Mouse (Mus musculus): ENCODE results near the gene Hsd3b7.
A peak's percentile ranks its signal among the peaks of the same experiment; 100 is the strongest.
"Not testable (repeated sequence)": the region's sequence is repeated elsewhere in the genome, so short reads cannot be mapped to it uniquely, and the experiment has no call there.

Gene Hsd3b7

GRCm38 (mm10) chr7:127771262-127771661 lies 29.1 kb upstream of the Hsd3b7 start:
- H3K4me1 ChIP-seq (replicated peaks; ENCODE audit: low read depth, low read length) = peaks cover 82% of the 10 kb centered on the region

GRCm38 (mm10) chr7:127772080-127772479 lies 28.3 kb upstream of the Hsd3b7 start:
- H3K9me3 ChIP-seq (ENCODE audit: low read length) = no peaks in the 10 kb centered on the region
- H3K4me1 ChIP-seq (replicated peaks; ENCODE audit: low read depth, low read length) = peaks cover 75% of the 10 kb centered on the region
- TF ChIP-seq NANOG (IDR thresholded peaks at IDR 0.05; ENCODE audit: borderline replicate concordance, low read length) (no peak), POU5F1 (IDR thresholded peaks at IDR 0.05; ENCODE audit: borderline replicate concordance, low read length) (no peak), CTCF (conservative IDR thresholded peaks at IDR 0.05; ENCODE audit: low read length) (no peak)
- no peak overlapping the region for H3K4me3 ChIP-seq (replicated peaks; ENCODE audit: low read length)
- no peaks in the 10 kb centered on the region for H3K27me3 ChIP-seq (ENCODE audit: insufficient read depth, low read length)
- peaks cover 36% of the 10 kb centered on the region for H3K36me3 ChIP-seq (ENCODE audit: insufficient read depth, low read length)

More at GRCm38 (mm10) chr7:127771262-127771661, 29.1 kb upstream of the Hsd3b7 start:
- TF ChIP-seq POU5F1 (IDR thresholded peaks at IDR 0.05; ENCODE audit: borderline replicate concordance, low read length) = no peak
- no peak for TF ChIP-seq NANOG (IDR thresholded peaks at IDR 0.05; ENCODE audit: borderline replicate concordance, low read length)
- TF ChIP-seq CTCF (conservative IDR thresholded peaks at IDR 0.05; ENCODE audit: low read length) = no peak
- H3K27me3 ChIP-seq (ENCODE audit: insufficient read depth, low read length) = no peaks in the 10 kb centered on the region
- peak overlapping the region; percentile 87 for H3K4me3 ChIP-seq (replicated peaks; ENCODE audit: low read length)
- peaks cover 44% of the 10 kb centered on the region for H3K36me3 ChIP-seq (ENCODE audit: insufficient read depth, low read length)
- no peaks in the 10 kb centered on the region for H3K9me3 ChIP-seq (ENCODE audit: low read length)

GRCm38 (mm10) chr7:127772557-127772956 lies 27.8 kb upstream of the Hsd3b7 start:
- Histone ChIP-seq H3K4me3 (replicated peaks; ENCODE audit: low read length) (no peak overlapping the region), H3K27me3 (ENCODE audit: insufficient read depth, low read length) (no peaks in the 10 kb centered on the region), H3K36me3 (ENCODE audit: insufficient read depth, low read length) (peaks cover 31% of the 10 kb centered on the region), H3K9me3 (ENCODE audit: low read length) (no peaks in the 10 kb centered on the region), H3K4me1 (replicated peaks; ENCODE audit: low read depth, low read length) (peaks cover 70% of the 10 kb centered on the region)
- TF ChIP-seq NANOG (IDR thresholded peaks at IDR 0.05; ENCODE audit: borderline replicate concordance, low read length) (no peak), POU5F1 (IDR thresholded peaks at IDR 0.05; ENCODE audit: borderline replicate concordance, low read length) (no peak), CTCF (conservative IDR thresholded peaks at IDR 0.05; ENCODE audit: low read length) (no peak)

GRCm38 (mm10) chr7:127773664-127774384 lies 26.6 kb upstream of the Hsd3b7 start:
- Histone ChIP-seq H3K36me3 (ENCODE audit: insufficient read depth, low read length) (peaks cover 32% of the 10 kb centered on the region), H3K4me3 (replicated peaks; ENCODE audit: low read length) (no peak overlapping the region), H3K9me3 (ENCODE audit: low read length) (no peaks in the 10 kb centered on the region), H3K4me1 (replicated peaks; ENCODE audit: low read depth, low read length) (peaks cover 69% of the 10 kb centered on the region), H3K27me3 (ENCODE audit: insufficient read depth, low read length) (no peaks in the 10 kb centered on the region)
- TF ChIP-seq NANOG (IDR thresholded peaks at IDR 0.05; ENCODE audit: borderline replicate concordance, low read length) (no peak), POU5F1 (IDR thresholded peaks at IDR 0.05; ENCODE audit: borderline replicate concordance, low read length) (no peak), CTCF (conservative IDR thresholded peaks at IDR 0.05; ENCODE audit: low read length) (peak; percentile 75)

- Histone ChIP-seq H3K4me3 (replicated peaks; ENCODE audit: low read length) (peak overlapping the region; percentile 89), H3K4me1 (replicated peaks; ENCODE audit: low read depth, low read length) (peaks cover 65% of the 10 kb centered on the region), H3K36me3 (ENCODE audit: insufficient read depth, low read length) (peaks cover 52% of the 10 kb centered on the region)
- H3K9me3 ChIP-seq (ENCODE audit: low read length); H3K27me3 ChIP-seq (ENCODE audit: insufficient read depth, low read length): not testable (repeated sequence)
Observed at GRCm38 (mm10) chr7:127775837-127776236, 24.6 kb upstream of the Hsd3b7 start.

GRCm38 (mm10) chr7:127776426-127776825 lies 24.0 kb upstream of the Hsd3b7 start, which contains the start of gene Setd1a:
Gene Setd1a, plus strand, starts transcription at chr7:127776670.
- Histone ChIP-seq H3K9me3 (ENCODE audit: low read length) (no peaks in the 10 kb centered on the region), H3K36me3 (ENCODE audit: insufficient read depth, low read length) (peaks cover 58% of the 10 kb centered on the region), H3K4me1 (replicated peaks; ENCODE audit: low read depth, low read length) (peaks cover 59% of the 10 kb centered on the region), H3K27me3 (ENCODE audit: insufficient read depth, low read length) (no peaks in the 10 kb centered on the region), H3K4me3 (replicated peaks; ENCODE audit: low read length) (peak within 1 kb of the TSS; percentile 89)
- TF ChIP-seq CTCF (conservative IDR thresholded peaks at IDR 0.05; ENCODE audit: low read length) = no peak
- TF ChIP-seq NANOG (IDR thresholded peaks at IDR 0.05; ENCODE audit: borderline replicate concordance, low read length) = no peak
- no peak for TF ChIP-seq POU5F1 (IDR thresholded peaks at IDR 0.05; ENCODE audit: borderline replicate concordance, low read length)

GRCm38 (mm10) chr7:127776878-127777473 lies 23.4 kb upstream of the Hsd3b7 start:
- H3K4me1 ChIP-seq (replicated peaks; ENCODE audit: low read depth, low read length) = peaks cover 53% of the 10 kb centered on the region
- H3K4me3 ChIP-seq (replicated peaks; ENCODE audit: low read length) = peak overlapping the region; percentile 89
- H3K36me3 ChIP-seq (ENCODE audit: insufficient read depth, low read length) = peaks cover 63% of the 10 kb centered on the region
- no peak for TF ChIP-seq POU5F1 (IDR thresholded peaks at IDR 0.05; ENCODE audit: borderline replicate concordance, low read length)
- no peak for TF ChIP-seq NANOG (IDR thresholded peaks at IDR 0.05; ENCODE audit: borderline replicate concordance, low read length)
- TF ChIP-seq CTCF (conservative IDR thresholded peaks at IDR 0.05; ENCODE audit: low read length) = no peak
- H3K27me3 ChIP-seq (ENCODE audit: insufficient read depth, low read length) = no peaks in the 10 kb centered on the region
- H3K9me3 ChIP-seq (ENCODE audit: low read length) = no peaks in the 10 kb centered on the region

- Histone ChIP-seq H3K27me3 (ENCODE audit: insufficient read depth, low read length) (no peaks in the 10 kb centered on the region), H3K4me3 (replicated peaks; ENCODE audit: low read length) (peak overlapping the region; percentile 89), H3K4me1 (replicated peaks; ENCODE audit: low read depth, low read length) (peaks cover 46% of the 10 kb centered on the region), H3K9me3 (ENCODE audit: low read length) (no peaks in the 10 kb centered on the region), H3K36me3 (ENCODE audit: insufficient read depth, low read length) (peaks cover 70% of the 10 kb centered on the region)
- TF ChIP-seq POU5F1 (IDR thresholded peaks at IDR 0.05; ENCODE audit: borderline replicate concordance, low read length) = no peak
- no peak for TF ChIP-seq CTCF (conservative IDR thresholded peaks at IDR 0.05; ENCODE audit: low read length)
- no peak for TF ChIP-seq NANOG (IDR thresholded peaks at IDR 0.05; ENCODE audit: borderline replicate concordance, low read length)
Observed at GRCm38 (mm10) chr7:127777474-127778266, 22.7 kb upstream of the Hsd3b7 start.
